Mouse (Mus musculus) liver, embryonic 16.5 days (tissue): ENCODE measurements around the gene Tgfbr2. TPM values are rescaled to one million over a fixed set of nuclear protein-coding genes. Genes with fewer than 3 reads are reported as not detected.

Source experiments
- ATAC-seq: fragments of 200-750 bp; cut with Nextera tagmentation; 2 replicates; pipeline ENCODE4 v1.8.0; 2017; ENCODE audit warnings: low read depth, mild to moderate bottlenecking, moderate number of reproducible peaks, moderate library complexity
- H3K27ac ChIP-seq: fragments of 300-500 bp; sonication (generic); 2 replicates; pipeline ENCODE4 v1.5.1; 2014; ENCODE audit warnings: mild to moderate bottlenecking, low read length
- H3K27me3 ChIP-seq: fragments of 300-500 bp; sonication (generic); 2 replicates; pipeline ENCODE4 v1.6.1; 2014; ENCODE audit warnings: low read depth, low read length, mixed read lengths; ENCODE audit not compliant: control insufficient read depth, insufficient read depth
- H3K36me3 ChIP-seq: fragments of 300-500 bp; sonication (generic); 2 replicates; pipeline ENCODE4 v1.6.1; 2014; ENCODE audit warnings: mild to moderate bottlenecking; ENCODE audit not compliant: control insufficient read depth, insufficient read depth
- H3K4me1 ChIP-seq: fragments of 300-500 bp; sonication (generic); 2 replicates; pipeline ENCODE4 v1.6.1; 2014; ENCODE audit warnings: low read depth, low read length, mixed read lengths; ENCODE audit not compliant: control insufficient read depth
- H3K4me2 ChIP-seq: fragments of 300-500 bp; sonication (generic); 2 replicates; pipeline ENCODE4 v1.6.1; 2014; ENCODE audit warnings: low read depth, low read length, mixed read lengths
- H3K4me3 ChIP-seq: fragments of 300-500 bp; sonication (generic); 2 replicates; pipeline ENCODE4 v1.5.1; 2014; ENCODE audit warnings: low read depth, mild to moderate bottlenecking, low read length
- H3K9ac ChIP-seq: fragments of 300-500 bp; sonication (generic); 2 replicates; pipeline ENCODE4 v1.6.1; 2014; ENCODE audit warnings: low read depth, low read length
- H3K9me3 ChIP-seq: fragments of 300-500 bp; sonication (generic); replicated peaks from 2 replicates; pipeline ENCODE4 v1.6.1; 2016; ENCODE audit warnings: low read length; ENCODE audit not compliant: control insufficient read depth
- WGBS: fragments of 180-500 bp; shearing (Covaris S2); extraction: QIAGEN DNeasy Blood & Tissue Kit; methylation state at CpG from one replicate; pipeline ENCODE4 v1.1.7; 2014; ENCODE audit not compliant: insufficient replicate concordance; 5-methylcytosine and 5-hydroxymethylcytosine counted together
- polyA plus RNA-seq: library from polyadenylated mRNA; unstranded; fragments of >200 nt; fragmentation: Nextera tagmentation; extraction: Ambion mirVana; gene quantifications from 2 replicates; pipeline ENCODE4 v1.2.1, GENCODE M21; 2015

The Tgfbr2 gene
- polyA plus RNA-seq, 1 experiment from 2014 or later, result 7.5 TPM

- H3K36me3 ChIP-seq, result no peaks in the 10 kb centered on the region
These were observed 24.0 kb upstream of the Tgfbr2 start for GRCm38 (mm10) chr9:116199127-116199526.

GRCm38 (mm10) chr9:116198488-116198887, 23.3 kb upstream of the Tgfbr2 start:
- Histone ChIP-seq H3K4me1 (no peaks in the 10 kb centered on the region; the same call in 1 of the 2 replicates), H3K9me3 (no peaks in the 10 kb centered on the region), H3K4me2 (no peak overlapping the region), H3K27me3 (no peaks in the 10 kb centered on the region), H3K36me3 (no peaks in the 10 kb centered on the region), H3K27ac (no peak overlapping the region), H3K4me3 (no peak overlapping the region), H3K9ac (no peak overlapping the region)
- 66% methylated on average over 9 of the region's 9 CpGs for whole genome bisulfite sequencing
- no peak for ATAC-seq

More at GRCm38 (mm10) chr9:116199127-116199526, 24.0 kb upstream of the Tgfbr2 start:
- Histone ChIP-seq H3K4me2 (no peak overlapping the region), H3K4me1 (no peaks in the 10 kb centered on the region), H3K9me3 (no peaks in the 10 kb centered on the region), H3K27ac (no peak overlapping the region), H3K4me3 (no peak overlapping the region), H3K27me3 (no peaks in the 10 kb centered on the region), H3K9ac (no peak overlapping the region)
- WGBS, result 58% methylated on average over 9 of the region's 9 CpGs
- ATAC-seq, result no peak

- H3K4me3 ChIP-seq, result no peak overlapping the region
- 67% methylated on average over 11 of the region's 11 CpGs for WGBS
These were observed 22.5 kb upstream of the Tgfbr2 start for GRCm38 (mm10) chr9:116197491-116198170.

GRCm38 (mm10) chr9:116193889-116194450, 18.8 kb upstream of the Tgfbr2 start:
- Histone ChIP-seq H3K9me3 (no peaks in the 10 kb centered on the region), H3K4me3 (no peak overlapping the region), H3K4me1 (no peaks in the 10 kb centered on the region; the same call in 1 of the 2 replicates), H3K36me3 (no peaks in the 10 kb centered on the region), H3K27me3 (no peaks in the 10 kb centered on the region), H3K27ac (no peak overlapping the region), H3K9ac (no peak overlapping the region), H3K4me2 (no peak overlapping the region)
- 21% methylated on average over 4 of the region's 4 CpGs for WGBS
- ATAC-seq, result no peak

More at GRCm38 (mm10) chr9:116197491-116198170, 22.5 kb upstream of the Tgfbr2 start:
- H3K27ac ChIP-seq, result no peak overlapping the region
- H3K9me3 ChIP-seq, result no peaks in the 10 kb centered on the region
- no peak overlapping the region for H3K4me2 ChIP-seq
- no peaks in the 10 kb centered on the region for H3K36me3 ChIP-seq
- no peaks in the 10 kb centered on the region; the same call in 1 of the 2 replicates for H3K4me1 ChIP-seq
- no peak overlapping the region for H3K9ac ChIP-seq
- ATAC-seq, result no peak
- H3K27me3 ChIP-seq, result no peaks in the 10 kb centered on the region

GRCm38 (mm10) chr9:116193535-116193881, 18.3 kb upstream of the Tgfbr2 start:
- no peaks in the 10 kb centered on the region for H3K27me3 ChIP-seq
- 21% methylated on average over 1 of the region's 1 CpGs for WGBS
- ATAC-seq, result no peak

GRCm38 (mm10) chr9:116192826-116193534, 17.8 kb upstream of the Tgfbr2 start:
- Histone ChIP-seq H3K27me3 (no peaks in the 10 kb centered on the region), H3K27ac (no peak overlapping the region), H3K4me3 (no peak overlapping the region), H3K9ac (no peak overlapping the region), H3K4me1 (no peaks in the 10 kb centered on the region; the same call in 1 of the 2 replicates), H3K9me3 (no peaks in the 10 kb centered on the region), H3K36me3 (no peaks in the 10 kb centered on the region), H3K4me2 (no peak overlapping the region)
- WGBS, result 76% methylated on average over 12 of the region's 12 CpGs
- ATAC-seq, result no peak

More at GRCm38 (mm10) chr9:116193535-116193881, 18.3 kb upstream of the Tgfbr2 start:
- no peaks in the 10 kb centered on the region; the same call in 1 of the 2 replicates for H3K4me1 ChIP-seq
- no peak overlapping the region for H3K4me3 ChIP-seq
- no peak overlapping the region for H3K27ac ChIP-seq
- H3K36me3 ChIP-seq, result no peaks in the 10 kb centered on the region
- no peaks in the 10 kb centered on the region for H3K9me3 ChIP-seq
- no peak overlapping the region for H3K9ac ChIP-seq
- no peak overlapping the region for H3K4me2 ChIP-seq

- Histone ChIP-seq H3K4me2 (no peak overlapping the region), H3K36me3 (no peaks in the 10 kb centered on the region), H3K9ac (no peak overlapping the region), H3K27ac (no peak overlapping the region), H3K4me3 (no peak overlapping the region), H3K4me1 (peaks cover 4% of the 10 kb centered on the region), H3K27me3 (no peaks in the 10 kb centered on the region), H3K9me3 (no peaks in the 10 kb centered on the region)
- no peak for ATAC-seq
- WGBS, result 43% methylated on average over 7 of the region's 7 CpGs
These were observed 17.1 kb upstream of the Tgfbr2 start for GRCm38 (mm10) chr9:116192253-116192652.

- H3K27me3 ChIP-seq, result no peaks in the 10 kb centered on the region
- H3K4me2 ChIP-seq, result no peak overlapping the region
- peaks cover 4% of the 10 kb centered on the region for H3K4me1 ChIP-seq
- H3K4me3 ChIP-seq, result no peak overlapping the region
- no peak overlapping the region for H3K27ac ChIP-seq
- 35% methylated on average over 4 of the region's 4 CpGs for WGBS
- no peaks in the 10 kb centered on the region for H3K36me3 ChIP-seq
- no peak overlapping the region for H3K9ac ChIP-seq
- ATAC-seq, result no peak
- H3K9me3 ChIP-seq, result no peaks in the 10 kb centered on the region
These were observed 14.7 kb upstream of the Tgfbr2 start for GRCm38 (mm10) chr9:116189831-116190230.
